In genomic region chr8:82959491-82959890, GRCm38 (mm10) we compare ENCODE assay signal across 33 mouse cellular contexts.
DNase-seq lines count a peak whose midpoint lies in the region; ATAC-seq and TF ChIP-seq lines count a peak whose summit lies in the region.
"Had no signal": no experiment of that assay in that cellular context is flagged by ENCODE, and none has a peak within 500 bp of the region (broad histone marks: within the 10 kb centered on the region; RNA-seq: fewer than 3 reads in every experiment).

No protein-coding gene starts in this region.

- ATAC-seq in stomach, embryonic 16.5 days (ENCODE audit: insufficient read depth, low FRiP score), result peak; percentile 37; the same call in 1 of the 2 replicates
- ATAC-seq in stomach, postnatal 0 days (ENCODE audit: low FRiP score, low TSS enrichment), result no peak
- 0 out of 2 replicates have a peak, but pooled peaks have one; percentile 23 for ATAC-seq in limb, embryonic 14.5 days (ENCODE audit: low FRiP score, low read depth)
- no peak for ATAC-seq in kidney, embryonic 15.5 days (replicated peaks; ENCODE audit: low FRiP score)
- ATAC-seq: CD4-positive, CD25-positive, alpha-beta regulatory T cell, adult 4 months; forebrain, embryonic 16.5 days had no signal

- intact Hi-C loops in gastrocnemius, adult 2 months (cut with DNase I), result no loop called here
- intact Hi-C loops in gastrocnemius, postnatal 36 days (cut with DNase I), result no loop called here

- H3K4me2 ChIP-seq in stomach, embryonic 16.5 days (ENCODE audit: low read depth, low read length), result no peak overlapping the region
- H3K4me2 ChIP-seq in stomach, postnatal 0 days (replicated peaks; ENCODE audit: low read depth), result no peak overlapping the region
- H3K4me2 ChIP-seq in limb, embryonic 14.5 days (replicated peaks; ENCODE audit: low read depth, low read length, severe bottlenecking), result no peak overlapping the region
- no peak overlapping the region for H3K4me2 ChIP-seq in kidney, embryonic 15.5 days
- H3K4me2 ChIP-seq: embryonic facial prominence, embryonic 12.5 days; heart, embryonic 12.5 days; hindbrain, embryonic 13.5 days; limb, embryonic 15.5 days; lung, embryonic 14.5 days; neural tube, embryonic 15.5 days had no signal

- TF ChIP-seq POLR2A in limb, embryonic 14.5 days (IDR thresholded peaks at IDR 0.05; ENCODE audit: borderline replicate concordance, extremely low read depth, insufficient read depth, insufficient read length), result no peak

- H3K9me3 ChIP-seq in stomach, embryonic 16.5 days (replicated peaks; ENCODE audit: control insufficient read depth, low read length), result no peaks in the 10 kb centered on the region
- no peaks in the 10 kb centered on the region for H3K9me3 ChIP-seq in stomach, postnatal 0 days (ENCODE audit: control insufficient read depth, low read length)
- no peaks in the 10 kb centered on the region for H3K9me3 ChIP-seq in limb, embryonic 14.5 days (ENCODE audit: control insufficient read depth, low read length)
- H3K9me3 ChIP-seq in kidney, embryonic 15.5 days (replicated peaks), result no peaks in the 10 kb centered on the region
- H3K9me3 ChIP-seq: embryonic facial prominence, embryonic 12.5 days; heart, embryonic 12.5 days; hindbrain, embryonic 13.5 days; limb, embryonic 15.5 days; neural tube, embryonic 15.5 days had no signal

- DNase-seq in gastrocnemius, adult 2 months, result no peak
- no peak for DNase-seq in gastrocnemius, postnatal 36 days
- DNase-seq in stomach, postnatal 0 days (ENCODE audit: low spot score), result no peak
- no peak for DNase-seq in limb, embryonic 14.5 days (ENCODE audit: low spot score)
- no peak for DNase-seq in adrenal gland, postnatal 36 days
- DNase-seq: adrenal gland, postnatal 25 days; cerebellum, adult 2 months; cerebellum, postnatal 14 days; gastrocnemius, postnatal 25 days; heart, adult 2 months; heart, postnatal 4 days; kidney, adult 2 months; kidney, postnatal 4 days; layer of hippocampus, postnatal 36 days; lung, embryonic 14.5 days; lung, postnatal 14 days; midbrain, embryonic 14.5 days; retina, postnatal 1 day; right cerebral cortex, postnatal 14 days; thymus, adult 2 months; thymus, postnatal 36 days had no signal

- H3K27me3 ChIP-seq in stomach, embryonic 16.5 days (ENCODE audit: control insufficient read depth, insufficient read depth, low read length), result no peaks in the 10 kb centered on the region
- H3K27me3 ChIP-seq in stomach, postnatal 0 days (ENCODE audit: control insufficient read depth, insufficient read depth, low read length), result no peaks in the 10 kb centered on the region
- H3K27me3 ChIP-seq in limb, embryonic 14.5 days (ENCODE audit: control insufficient read depth, insufficient read depth, low read length), result no peaks in the 10 kb centered on the region
- no peaks in the 10 kb centered on the region for H3K27me3 ChIP-seq in kidney, embryonic 15.5 days
- H3K27me3 ChIP-seq: embryonic facial prominence, embryonic 12.5 days; heart, embryonic 12.5 days; hindbrain, embryonic 13.5 days; limb, embryonic 15.5 days; neural tube, embryonic 15.5 days had no signal

- H3K4me3 ChIP-seq in gastrocnemius, adult 2 months, result no peak overlapping the region
- H3K4me3 ChIP-seq in stomach, embryonic 16.5 days (replicated peaks; ENCODE audit: low read length), result no peak overlapping the region
- no peak overlapping the region for H3K4me3 ChIP-seq in stomach, postnatal 0 days (ENCODE audit: low read depth, low read length)
- H3K4me3 ChIP-seq in limb, embryonic 14.5 days (replicated peaks; ENCODE audit: low read length), result no peak overlapping the region
- H3K4me3 ChIP-seq in kidney, embryonic 15.5 days (replicated peaks), result no peak overlapping the region
- H3K4me3 ChIP-seq: embryonic facial prominence, embryonic 12.5 days; erythroblast, embryonic 14.5 days; heart, adult 2 months; heart, embryonic 12.5 days; hindbrain, embryonic 13.5 days; limb, embryonic 15.5 days; neural tube, embryonic 15.5 days had no signal

- H3K36me3 ChIP-seq in stomach, embryonic 16.5 days (ENCODE audit: control insufficient read depth, insufficient read depth, low read length), result no peaks in the 10 kb centered on the region
- H3K36me3 ChIP-seq in stomach, postnatal 0 days (ENCODE audit: control insufficient read depth, insufficient read depth, low read length), result no peaks in the 10 kb centered on the region
- no peaks in the 10 kb centered on the region for H3K36me3 ChIP-seq in limb, embryonic 14.5 days (ENCODE audit: control insufficient read depth, insufficient read depth, low read length)
- H3K36me3 ChIP-seq in kidney, embryonic 15.5 days, result no peaks in the 10 kb centered on the region
- H3K36me3 ChIP-seq: embryonic facial prominence, embryonic 12.5 days; heart, embryonic 12.5 days; hindbrain, embryonic 13.5 days; limb, embryonic 15.5 days; neural tube, embryonic 15.5 days had no signal

- 53% methylated on average over 3 of the region's 3 CpGs for WGBS in stomach, embryonic 16.5 days
- 34% methylated on average over 3 of the region's 3 CpGs for WGBS in stomach, postnatal 0 days
- 25% methylated on average over 3 of the region's 3 CpGs for WGBS in limb, embryonic 14.5 days
- 42% methylated on average over 3 of the region's 3 CpGs for WGBS in kidney, embryonic 15.5 days

- H3K4me1 ChIP-seq in stomach, embryonic 16.5 days (ENCODE audit: control insufficient read depth, insufficient read depth, low read length), result peaks cover 10% of the 10 kb centered on the region
- H3K4me1 ChIP-seq in stomach, postnatal 0 days (replicated peaks; ENCODE audit: control insufficient read depth, insufficient read depth), result 0 out of 2 replicates have a peak, but pooled peaks cover 2% of the 10 kb centered on the region
- H3K4me1 ChIP-seq in limb, embryonic 14.5 days (ENCODE audit: control insufficient read depth, insufficient read depth, low read length), result peaks cover 10% of the 10 kb centered on the region; the same call in 1 of the 2 replicates
- 0 out of 2 replicates have a peak, but pooled peaks cover 8% of the 10 kb centered on the region for H3K4me1 ChIP-seq in kidney, embryonic 15.5 days

- TF ChIP-seq CTCF in gastrocnemius, adult 2 months (IDR thresholded peaks at IDR 0.05), result no peak
- no peak for TF ChIP-seq CTCF in stomach, postnatal 0 days (IDR thresholded peaks at IDR 0.05; ENCODE audit: low read depth)

- H3K9ac ChIP-seq in stomach, embryonic 16.5 days (ENCODE audit: low read length), result no peak overlapping the region
- no peak overlapping the region for H3K9ac ChIP-seq in stomach, postnatal 0 days (ENCODE audit: low read length)
- no peak overlapping the region for H3K9ac ChIP-seq in limb, embryonic 14.5 days (ENCODE audit: low read depth, low read length, severe bottlenecking)
- no peak overlapping the region for H3K9ac ChIP-seq in kidney, embryonic 15.5 days
- H3K9ac ChIP-seq: embryonic facial prominence, embryonic 12.5 days; heart, embryonic 12.5 days; hindbrain, embryonic 13.5 days; limb, embryonic 15.5 days; liver, embryonic 14.5 days; lung, embryonic 14.5 days; neural tube, embryonic 15.5 days had no signal

- no peak for TF ChIP-seq EP300 in stomach, postnatal 0 days (optimal IDR thresholded peaks at IDR 0.05)

- peak overlapping the region; percentile 95 for H3K27ac ChIP-seq in gastrocnemius, adult 2 months
- no peak overlapping the region for H3K27ac ChIP-seq in stomach, embryonic 16.5 days (ENCODE audit: low read length)
- H3K27ac ChIP-seq in stomach, postnatal 0 days (replicated peaks), result no peak overlapping the region
- H3K27ac ChIP-seq in limb, embryonic 14.5 days (replicated peaks; ENCODE audit: low read depth, low read length), result no peak overlapping the region
- H3K27ac ChIP-seq in kidney, embryonic 15.5 days, result no peak overlapping the region
- H3K27ac ChIP-seq: embryonic facial prominence, embryonic 12.5 days; heart, adult 2 months; hindbrain, embryonic 13.5 days; kidney, postnatal 0 days; limb, embryonic 15.5 days; liver, embryonic 14.5 days; neural tube, embryonic 15.5 days had no signal

Comparison
In these comparisons a context has a peak if more than half of its experiments do, and no peak if none do; other contexts are left out.
1. ATAC-seq: peak in stomach, embryonic 16.5 days (single experiment) and limb, embryonic 14.5 days (single experiment); none in stomach, postnatal 0 days (single experiment) and kidney, embryonic 15.5 days (single experiment).